Mouse (Mus musculus): ENCODE data around the gene Gng7. TPM values are rescaled to one million over a fixed set of nuclear protein-coding genes. Genes with fewer than 3 reads are reported as not detected.
"Not testable (repeated sequence)": the region's sequence is repeated elsewhere in the genome, so short reads cannot be mapped to it uniquely, and the experiment has no call there.

The Gng7 gene
- 6.4 and 9.0 TPM in 2 replicates for polyA plus RNA-seq (2012; ENCODE audit: insufficient read depth, insufficient read length, missing spikeins)

DNA sequence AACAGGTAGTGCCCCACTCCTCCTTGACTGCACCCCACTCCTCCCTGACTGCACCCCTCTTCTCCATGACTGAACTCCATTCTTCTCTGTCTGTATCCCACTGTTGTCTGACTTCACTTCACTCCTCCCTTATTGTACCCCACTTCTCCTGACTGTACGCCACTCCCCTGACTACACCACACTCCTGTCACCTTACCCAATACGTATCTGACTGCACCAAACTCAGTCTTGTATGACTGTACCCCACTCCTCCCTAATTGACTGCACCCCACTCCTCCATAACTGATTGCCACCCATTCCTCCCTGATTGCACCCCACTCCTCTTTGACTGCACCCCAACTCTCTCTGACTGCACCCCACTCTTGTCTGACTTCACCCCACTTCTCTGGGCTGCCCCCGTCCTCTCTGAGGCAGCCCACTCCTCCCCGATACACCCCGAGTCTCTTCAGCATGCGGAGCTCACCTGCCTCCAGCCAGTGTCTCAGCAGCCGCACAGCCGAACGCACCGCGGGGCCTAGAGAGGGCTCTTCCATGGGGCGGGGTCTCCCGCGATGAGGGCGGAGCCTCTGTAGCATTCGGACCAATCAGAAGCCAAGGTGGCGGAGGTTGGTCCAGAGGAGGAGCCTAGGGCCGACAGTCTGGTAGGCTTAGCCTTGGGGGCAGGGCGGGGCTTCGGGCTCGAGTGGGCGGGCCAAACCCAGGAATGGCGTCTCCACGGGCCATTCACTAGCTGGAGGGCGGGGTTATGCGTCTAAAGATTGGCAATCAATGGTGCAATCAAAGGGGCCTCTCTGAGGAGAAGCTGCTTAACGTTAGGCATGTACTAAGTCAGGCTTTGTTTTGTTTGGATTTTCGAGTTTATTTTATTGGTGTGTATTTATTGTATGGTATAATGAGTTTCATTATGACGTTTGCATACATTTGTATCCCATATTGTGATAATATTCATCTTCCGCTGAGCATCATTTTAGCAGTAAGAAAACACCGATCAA, at the start of gene Gng7:
Gene Gng7 (minus strand): TSS at position 553 of the 992 bp plus-strand sequence.
- peak within 1 kb of the TSS; percentile 48 for H3K4me3 ChIP-seq (ENCODE audit: insufficient read depth, low read depth, low read length)
- H3K27ac ChIP-seq (replicated peaks; ENCODE audit: low read depth, low read length), result no peak within 1 kb of the TSS
- no peaks in the 10 kb centered on the region for H3K4me1 ChIP-seq (ENCODE audit: control insufficient read depth, insufficient read depth, insufficient read length, low read length)

GRCm38 (mm10) chr10:81064519-81064918, 49.8 kb upstream of the Gng7 start:
- not testable (repeated sequence) for H3K27ac ChIP-seq (replicated peaks; ENCODE audit: low read depth, low read length); H3K4me3 ChIP-seq (ENCODE audit: insufficient read depth, low read depth, low read length)

DNA sequence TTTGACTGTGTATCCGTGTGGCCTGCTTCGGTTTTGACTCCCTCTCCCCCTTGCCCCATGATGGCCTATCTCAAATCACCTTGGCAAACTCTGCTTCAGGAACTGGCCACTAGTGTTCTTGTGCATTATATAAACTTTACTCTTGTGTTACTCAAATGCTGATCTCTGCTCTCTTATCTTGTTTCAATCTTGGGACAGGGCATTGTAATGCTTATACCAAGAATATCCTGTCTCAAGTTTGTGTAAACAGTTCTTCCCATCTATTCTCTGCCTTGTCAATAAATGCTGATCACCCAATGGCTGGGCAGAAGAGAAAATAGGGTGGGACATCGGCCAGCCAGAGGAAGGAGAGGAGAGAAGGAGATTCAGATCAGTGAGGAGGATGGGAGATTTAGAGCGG, 48.0 kb upstream of the Gng7 start:
- Histone ChIP-seq H3K27ac (replicated peaks; ENCODE audit: low read depth, low read length) (no peak overlapping the region), H3K4me3 (ENCODE audit: insufficient read depth, low read depth, low read length) (no peak overlapping the region), H3K4me1 (ENCODE audit: control insufficient read depth, insufficient read depth, insufficient read length, low read length) (peaks cover 11% of the 10 kb centered on the region)

More at GRCm38 (mm10) chr10:81064519-81064918, 49.8 kb upstream of the Gng7 start:
- H3K4me1 ChIP-seq (ENCODE audit: control insufficient read depth, insufficient read depth, insufficient read length, low read length), result not testable (repeated sequence)

GRCm38 (mm10) chr10:81059603-81060543, 45.1 kb upstream of the Gng7 start, which contains the start of gene Sgta:
Gene Sgta (minus strand): TSS chr10:81060181.
- H3K4me1 ChIP-seq (ENCODE audit: control insufficient read depth, insufficient read depth, insufficient read length, low read length), result peaks cover 30% of the 10 kb centered on the region
- H3K27ac ChIP-seq (replicated peaks; ENCODE audit: low read depth, low read length), result peak within 1 kb of the TSS; percentile 95
- peak within 1 kb of the TSS; percentile 73 for H3K4me3 ChIP-seq (ENCODE audit: insufficient read depth, low read depth, low read length)

- peak overlapping the region; percentile 95 for H3K27ac ChIP-seq (replicated peaks; ENCODE audit: low read depth, low read length)
- H3K4me3 ChIP-seq (ENCODE audit: insufficient read depth, low read depth, low read length), result peak overlapping the region; percentile 73
- peaks cover 33% of the 10 kb centered on the region for H3K4me1 ChIP-seq (ENCODE audit: control insufficient read depth, insufficient read depth, insufficient read length, low read length)
Measured at GRCm38 (mm10) chr10:81058896-81059295, 44.2 kb upstream of the Gng7 start.

- H3K4me3 ChIP-seq (ENCODE audit: insufficient read depth, low read depth, low read length), result peak overlapping the region; percentile 73
- H3K27ac ChIP-seq (replicated peaks; ENCODE audit: low read depth, low read length), result peak overlapping the region; percentile 81
- H3K4me1 ChIP-seq (ENCODE audit: control insufficient read depth, insufficient read depth, insufficient read length, low read length), result peaks cover 40% of the 10 kb centered on the region
Measured at GRCm38 (mm10) chr10:81057406-81058130, 42.8 kb upstream of the Gng7 start.

- peak overlapping the region; percentile 10; the same call in 1 of the 2 replicates for H3K4me3 ChIP-seq (ENCODE audit: insufficient read depth, low read depth, low read length)
- peak overlapping the region; percentile 81 for H3K27ac ChIP-seq (replicated peaks; ENCODE audit: low read depth, low read length)
- peaks cover 41% of the 10 kb centered on the region for H3K4me1 ChIP-seq (ENCODE audit: control insufficient read depth, insufficient read depth, insufficient read length, low read length)
Measured at GRCm38 (mm10) chr10:81055802-81056340, 41.1 kb upstream of the Gng7 start.

DNA sequence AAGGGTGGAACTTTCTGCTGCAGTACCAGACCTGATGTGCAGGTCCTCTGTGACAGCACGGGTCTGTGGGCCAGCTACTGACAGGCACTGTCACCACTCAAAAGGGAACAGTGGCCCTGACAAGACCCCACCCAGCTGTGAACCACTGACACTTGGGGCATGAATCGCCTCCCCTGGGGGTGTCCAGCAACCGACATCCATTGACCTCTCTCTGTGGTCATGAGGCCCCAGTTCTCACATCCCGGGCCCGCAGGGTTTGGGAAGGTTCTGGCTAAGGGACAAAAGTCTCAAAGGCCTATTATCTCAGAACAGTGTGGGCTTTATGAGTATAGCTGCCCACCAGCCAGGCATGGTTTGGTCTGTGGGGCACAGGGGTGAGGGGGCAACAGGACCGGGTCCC, 40.4 kb upstream of the Gng7 start:
- Histone ChIP-seq H3K4me3 (ENCODE audit: insufficient read depth, low read depth, low read length) (no peak overlapping the region), H3K27ac (replicated peaks; ENCODE audit: low read depth, low read length) (peak overlapping the region; percentile 81), H3K4me1 (ENCODE audit: control insufficient read depth, insufficient read depth, insufficient read length, low read length) (peaks cover 41% of the 10 kb centered on the region)

GRCm38 (mm10) chr10:81052577-81052976, 37.8 kb upstream of the Gng7 start:
- Histone ChIP-seq H3K27ac (replicated peaks; ENCODE audit: low read depth, low read length) (peak overlapping the region; percentile 43), H3K4me1 (ENCODE audit: control insufficient read depth, insufficient read depth, insufficient read length, low read length) (peaks cover 29% of the 10 kb centered on the region), H3K4me3 (ENCODE audit: insufficient read depth, low read depth, low read length) (no peak overlapping the region)

DNA sequence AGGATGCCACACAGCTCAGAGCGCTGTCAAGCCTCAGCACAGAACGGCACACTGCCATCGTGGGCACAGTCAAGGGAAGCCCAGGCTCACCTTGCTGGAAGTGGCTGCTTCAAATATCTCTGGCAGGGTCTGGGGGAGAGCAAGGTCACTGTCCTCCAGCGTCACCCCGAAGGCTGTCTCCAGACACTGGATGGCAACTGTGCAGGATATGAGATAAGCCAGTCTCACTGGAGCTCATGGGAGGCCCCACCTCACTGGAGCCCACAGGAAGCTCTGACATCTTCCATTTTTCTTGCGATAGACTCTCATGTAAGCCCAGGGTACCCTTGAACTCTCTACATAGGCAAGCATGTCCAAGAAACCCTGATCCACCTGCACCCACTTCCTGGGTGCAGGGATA, 36.4 kb upstream of the Gng7 start:
- Histone ChIP-seq H3K27ac (replicated peaks; ENCODE audit: low read depth, low read length) (no peak overlapping the region), H3K4me1 (ENCODE audit: control insufficient read depth, insufficient read depth, insufficient read length, low read length) (peaks cover 20% of the 10 kb centered on the region), H3K4me3 (ENCODE audit: insufficient read depth, low read depth, low read length) (no peak overlapping the region)

GRCm38 (mm10) chr10:81050645-81051044, 35.9 kb upstream of the Gng7 start:
- Histone ChIP-seq H3K27ac (replicated peaks; ENCODE audit: low read depth, low read length) (no peak overlapping the region), H3K4me3 (ENCODE audit: insufficient read depth, low read depth, low read length) (no peak overlapping the region), H3K4me1 (ENCODE audit: control insufficient read depth, insufficient read depth, insufficient read length, low read length) (peaks cover 19% of the 10 kb centered on the region)

DNA sequence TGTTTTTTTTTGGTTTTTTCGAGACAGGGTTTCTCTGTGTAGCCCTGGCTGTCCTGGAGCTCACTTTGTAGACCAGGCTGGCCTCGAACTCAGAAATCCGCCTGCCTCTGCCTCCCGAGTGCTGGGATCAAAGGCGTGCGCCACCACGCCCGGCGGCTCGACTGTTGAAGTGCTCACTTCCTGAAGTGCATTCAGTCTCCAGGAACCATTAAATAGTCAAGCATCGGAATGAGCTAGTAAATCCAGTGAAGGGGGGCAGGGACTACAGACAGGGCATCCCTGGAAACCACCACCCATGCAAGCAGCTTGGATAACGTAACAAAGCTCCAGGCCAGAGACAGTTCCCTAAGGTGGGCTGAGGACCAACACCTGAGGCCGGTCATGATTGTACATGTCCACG, 30.5 kb upstream of the Gng7 start:
- H3K27ac ChIP-seq (replicated peaks; ENCODE audit: low read depth, low read length); H3K4me3 ChIP-seq (ENCODE audit: insufficient read depth, low read depth, low read length); H3K4me1 ChIP-seq (ENCODE audit: control insufficient read depth, insufficient read depth, insufficient read length, low read length): not testable (repeated sequence)

GRCm38 (mm10) chr10:81041458-81042175, 26.9 kb upstream of the Gng7 start:
- Histone ChIP-seq H3K27ac (replicated peaks; ENCODE audit: low read depth, low read length) (no peak overlapping the region), H3K4me1 (ENCODE audit: control insufficient read depth, insufficient read depth, insufficient read length, low read length) (no peaks in the 10 kb centered on the region), H3K4me3 (ENCODE audit: insufficient read depth, low read depth, low read length) (no peak overlapping the region)

Data from brown adipose tissue, adult 24 weeks (tissue).